Mouse (Mus musculus): ENCODE results near the gene Fam240b.

Fam240b gene

DNA sequence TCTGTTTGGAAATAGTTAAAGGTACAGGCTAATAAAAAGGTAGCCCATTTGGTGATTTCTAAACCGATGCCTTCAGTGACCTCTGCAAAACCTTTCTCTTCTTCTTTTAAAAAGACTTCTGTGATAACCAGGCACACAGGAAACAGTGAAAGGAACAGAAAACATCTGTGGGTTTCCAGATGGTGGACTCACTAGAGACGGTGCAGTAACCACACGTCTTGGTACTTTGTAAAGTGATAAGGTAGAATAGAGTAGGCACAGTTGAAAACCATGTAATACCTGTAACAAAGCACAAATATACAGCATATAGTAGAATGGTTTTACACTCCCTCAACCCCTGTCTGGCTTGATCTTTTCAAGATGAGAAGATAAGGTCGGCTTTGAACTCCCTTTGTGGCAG lies 57.0 kb downstream of the Fam240b start:
- no peak for DNase-seq (ENCODE audit: low spot score)

DNA sequence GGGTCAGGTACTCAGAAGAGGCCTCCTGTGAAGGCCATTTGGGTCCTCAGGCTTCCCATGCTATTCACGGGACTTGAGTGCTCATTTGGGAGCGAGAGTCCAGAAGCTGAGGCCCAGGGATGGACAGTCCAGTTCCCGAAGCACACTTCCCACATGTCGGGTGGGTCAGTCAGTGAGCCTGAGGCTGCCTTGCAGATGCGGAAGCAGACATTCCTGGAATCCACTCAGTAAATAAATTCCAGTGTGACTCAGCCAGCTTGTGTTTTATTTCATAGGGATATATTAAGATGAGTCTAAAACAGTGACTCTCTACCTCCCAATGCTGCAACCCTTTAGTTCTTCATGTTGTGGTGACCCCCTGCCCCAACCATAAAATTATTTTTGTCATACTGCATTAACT lies 58.1 kb downstream of the Fam240b start:
- no peak for DNase-seq (ENCODE audit: low spot score)

DNA sequence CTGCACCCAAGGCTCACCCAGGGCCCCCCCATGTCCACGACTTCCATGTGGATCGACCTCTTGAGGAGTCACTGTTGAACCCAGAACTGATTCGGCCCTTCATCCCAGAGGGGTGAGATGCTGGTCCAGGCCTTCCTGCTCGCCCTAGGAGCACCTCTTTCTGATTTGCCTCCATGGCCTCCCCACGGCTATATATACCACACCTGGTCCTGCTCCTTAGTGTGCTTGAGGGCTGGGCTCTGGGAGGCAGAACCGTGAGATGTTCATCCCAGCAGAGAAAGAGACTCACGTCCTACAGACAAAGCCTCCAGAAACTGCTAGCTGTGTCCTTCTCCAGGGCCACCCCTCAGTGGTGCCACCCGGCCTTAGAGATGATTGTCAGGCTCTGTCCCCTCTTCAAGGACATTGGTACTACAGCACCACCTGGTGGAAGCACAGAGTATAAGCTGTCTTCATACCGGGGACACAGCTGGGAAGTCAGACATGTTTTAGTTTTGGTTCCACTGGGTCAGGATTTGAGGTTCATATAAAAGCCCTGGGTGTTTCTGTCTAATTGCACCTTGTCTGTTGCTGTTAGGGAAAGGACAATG lies 58.6 kb downstream of the Fam240b start:
- peak; percentile 49 for DNase-seq (ENCODE audit: low spot score)

DNA sequence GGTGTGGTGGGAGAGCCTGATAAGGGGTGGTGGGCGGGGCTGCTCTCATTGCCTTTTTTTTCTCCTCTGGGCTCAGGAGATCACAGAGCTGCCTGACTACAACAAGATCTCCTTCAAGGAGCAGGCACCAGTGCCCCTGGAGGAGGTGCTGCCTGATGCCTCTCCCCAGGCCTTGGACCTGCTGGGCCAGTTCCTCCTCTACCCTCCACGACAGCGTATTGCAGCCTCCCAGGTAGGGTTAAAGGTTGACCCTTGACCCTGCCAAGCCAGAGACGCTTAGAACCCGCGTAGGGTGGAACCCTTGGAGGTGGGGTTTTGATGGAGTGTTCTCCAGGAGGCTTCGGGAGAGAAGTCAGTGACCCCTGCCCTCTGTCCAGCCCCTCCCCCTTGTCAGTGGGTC lies 59.8 kb downstream of the Fam240b start:
- no peak for DNase-seq (ENCODE audit: low spot score)

DNA sequence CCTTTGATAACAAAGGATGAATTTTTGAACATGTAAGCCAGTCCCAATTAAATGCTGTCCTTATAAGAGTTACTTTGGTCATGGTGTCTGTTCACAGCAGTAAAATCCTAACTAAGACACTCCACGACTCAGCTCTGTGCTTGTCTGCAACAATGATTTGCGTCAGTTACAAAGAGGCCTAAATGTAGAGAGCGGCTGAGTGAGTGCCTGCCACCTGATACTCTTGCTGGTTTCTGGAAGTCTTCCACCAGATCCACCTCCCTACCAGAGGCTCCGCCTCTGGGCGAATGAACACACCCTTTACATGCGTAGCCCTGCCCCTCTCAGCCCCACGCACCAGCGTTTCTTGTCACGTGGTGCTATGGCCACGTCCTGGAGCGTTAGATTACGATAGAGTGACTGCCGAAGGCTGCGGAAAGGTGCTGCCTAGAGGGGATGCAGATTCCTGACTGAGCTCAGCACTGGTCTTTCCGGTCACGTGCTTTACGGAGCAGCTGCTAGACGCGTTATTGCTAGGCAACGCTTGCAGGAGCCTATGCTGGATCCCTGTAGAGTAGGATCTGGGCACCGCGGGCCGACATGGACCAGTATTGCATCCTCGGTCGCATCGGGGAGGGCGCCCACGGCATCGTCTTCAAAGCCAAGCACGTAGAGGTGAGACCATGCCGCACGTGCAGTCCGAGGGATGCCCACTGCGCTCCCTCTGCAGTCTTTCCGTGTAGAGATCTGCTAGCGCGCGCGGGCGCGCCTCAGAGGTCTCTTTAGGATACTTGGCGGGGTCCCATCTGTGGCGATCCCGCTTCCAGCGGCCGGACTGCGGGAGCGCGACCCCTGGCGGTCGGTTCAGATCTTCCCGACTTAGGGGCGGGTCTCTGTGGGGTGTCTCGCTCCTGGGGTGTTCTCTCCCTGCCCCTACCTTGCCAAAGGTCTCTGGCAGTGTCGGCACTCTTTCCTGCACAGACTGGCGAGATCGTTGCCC lies 65.3 kb downstream of the Fam240b start, which contains the start of gene Cdk20:
TSS of gene Cdk20 (plus strand) at position 298 of the 979 bp plus-strand sequence.
- DNase-seq (ENCODE audit: low spot score): peak; percentile 83
